Mouse (Mus musculus): ENCODE results near the gene Ptprm. TPM values are rescaled to one million over a fixed set of nuclear protein-coding genes. Genes with fewer than 3 reads are reported as not detected.

Gene Ptprm
- 10 to 100 TPM; 29.3 to 34.4 TPM for total RNA-seq (2021)
- long read RNA-seq, experiment 1, partial matches to known transcripts = 3 of 6 reads
- long read RNA-seq, experiment 1, other reads (novel, unspliced or antisense) = 3 of 6 reads
- long read RNA-seq, experiment 2, partial matches to known transcripts = 0 of 1 reads
- long read RNA-seq, experiment 2, other reads (novel, unspliced or antisense) = 1 of 1 reads

GRCm38 (mm10) chr17:67354451-67355011 lies at the start of gene Ptprm:
TSS of gene Ptprm (minus strand) at chr17:67354457.
- peak; percentile 91 to 93 for DNase-seq

DNA sequence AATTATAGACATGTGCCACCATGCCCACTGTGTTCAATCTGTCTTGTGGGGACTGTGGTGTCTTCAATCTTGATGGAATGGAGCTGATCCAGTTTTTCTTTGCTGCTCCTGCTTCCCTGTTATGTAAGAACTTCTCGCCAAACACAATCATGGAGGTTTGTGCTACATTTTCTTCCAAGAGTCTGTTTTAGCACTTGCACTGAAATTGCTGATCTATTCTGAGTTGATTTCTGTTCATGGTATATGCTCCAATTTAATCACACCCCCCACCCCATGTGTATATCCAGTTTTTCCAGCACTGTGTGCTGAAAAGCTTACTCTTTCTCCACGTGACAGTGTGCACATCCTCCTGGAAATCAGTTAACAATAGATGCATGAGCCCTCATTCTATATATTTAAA lies 41.9 kb upstream of the Ptprm start:
- DNase-seq = no peak

DNA sequence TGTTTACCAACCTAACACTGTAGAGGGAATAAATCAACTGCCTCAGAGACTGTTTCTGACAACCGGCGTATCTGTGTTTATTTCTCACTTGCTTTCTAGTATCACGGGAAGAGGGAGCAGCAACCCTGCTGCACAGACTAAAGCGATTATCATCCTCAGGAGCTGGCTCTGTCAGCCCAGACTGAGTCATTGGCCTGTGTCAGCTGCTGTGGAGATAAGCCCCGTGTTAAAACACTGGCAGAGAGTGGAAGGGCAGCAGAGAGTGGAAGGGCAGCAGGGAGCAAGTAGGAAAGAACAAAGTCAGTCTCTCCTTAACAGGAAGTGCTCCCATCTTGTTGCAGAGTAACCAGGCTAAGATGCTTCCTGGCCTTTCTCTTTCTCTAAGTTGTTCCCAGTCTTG lies 36.6 kb upstream of the Ptprm start:
- peak; percentile 36 to 55 for DNase-seq

GRCm38 (mm10) chr17:67388171-67388570 lies 33.9 kb upstream of the Ptprm start:
- no peak for DNase-seq

GRCm38 (mm10) chr17:67385286-67385685 lies 31.0 kb upstream of the Ptprm start:
- DNase-seq = no peak

DNA sequence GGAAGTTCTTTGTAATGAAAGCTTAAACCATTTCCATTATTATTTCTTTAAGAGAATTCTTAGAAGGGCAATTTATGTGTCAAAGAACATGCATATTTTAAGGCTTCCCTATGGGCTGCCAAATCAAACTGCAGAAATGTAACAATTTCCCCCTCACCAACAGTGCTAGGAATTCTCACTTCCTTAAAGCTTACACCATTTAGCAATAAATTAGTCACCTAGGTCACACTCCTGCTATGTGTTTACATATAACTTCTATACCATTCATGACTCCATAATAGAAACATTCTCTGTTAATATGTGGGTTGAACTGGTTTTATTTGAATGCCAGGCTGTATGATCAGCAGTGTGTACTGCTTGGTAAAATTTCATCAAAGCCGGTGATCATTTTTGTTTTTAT lies 29.4 kb upstream of the Ptprm start:
- DNase-seq = no peak

GRCm38 (mm10) chr17:67381618-67382017 lies 27.4 kb upstream of the Ptprm start:
- DNase-seq = no peak

- DNase-seq = no peak
These were observed 13.6 kb upstream of the Ptprm start for GRCm38 (mm10) chr17:67367866-67368265.

DNA sequence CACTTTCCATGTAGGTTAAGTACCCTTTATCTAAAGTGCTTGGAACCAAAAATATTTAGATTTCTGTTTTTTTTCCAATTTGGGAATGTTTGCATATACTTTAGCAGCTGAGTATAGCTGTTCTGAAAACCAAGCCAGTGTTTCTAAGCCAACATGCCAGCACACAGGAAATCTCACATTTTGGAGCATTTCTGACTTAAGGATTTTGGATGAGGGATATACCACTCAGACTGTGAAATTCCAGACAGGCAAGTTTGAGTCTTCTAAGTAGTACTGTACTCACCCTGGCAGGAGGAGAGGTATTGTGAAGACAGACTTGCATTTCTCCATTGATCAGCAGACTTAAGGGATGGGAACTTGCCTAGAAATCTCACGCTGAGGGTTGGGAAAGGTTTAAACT lies 10.2 kb upstream of the Ptprm start:
- DNase-seq = no peak

DNA sequence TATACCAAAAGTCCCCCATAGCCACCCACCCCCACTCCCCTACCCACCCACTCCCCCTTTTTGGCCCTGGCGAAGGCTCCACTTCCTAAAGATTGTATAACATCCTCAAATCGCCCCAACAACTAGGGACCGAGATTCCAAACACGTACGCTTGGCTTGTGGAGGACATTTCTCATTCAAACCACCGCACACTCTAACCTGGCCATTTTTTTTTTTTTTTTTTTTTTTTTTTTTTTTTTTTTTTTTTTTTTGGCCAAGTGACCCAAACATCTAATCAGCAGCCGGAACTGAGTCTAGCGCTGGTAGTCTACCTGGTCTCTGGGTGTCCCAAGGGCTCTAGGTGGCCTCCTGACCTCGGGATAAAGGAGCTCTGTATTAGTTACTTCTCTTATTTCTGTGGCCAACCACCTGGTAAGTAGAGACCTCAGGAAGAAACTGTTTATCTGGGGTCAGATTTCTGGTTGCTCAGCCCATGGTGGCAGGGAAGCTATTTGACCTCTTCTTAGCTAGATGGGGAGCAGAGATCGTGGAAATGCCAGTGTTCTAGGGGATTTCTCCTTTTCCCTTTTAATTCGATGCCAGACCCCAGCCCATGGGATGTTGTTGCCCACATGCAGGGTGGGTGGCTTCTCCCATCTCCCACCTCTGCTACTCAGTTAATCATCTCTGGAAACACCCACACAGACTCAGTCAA lies 9.3 kb upstream of the Ptprm start:
- no peak for DNase-seq

DNA sequence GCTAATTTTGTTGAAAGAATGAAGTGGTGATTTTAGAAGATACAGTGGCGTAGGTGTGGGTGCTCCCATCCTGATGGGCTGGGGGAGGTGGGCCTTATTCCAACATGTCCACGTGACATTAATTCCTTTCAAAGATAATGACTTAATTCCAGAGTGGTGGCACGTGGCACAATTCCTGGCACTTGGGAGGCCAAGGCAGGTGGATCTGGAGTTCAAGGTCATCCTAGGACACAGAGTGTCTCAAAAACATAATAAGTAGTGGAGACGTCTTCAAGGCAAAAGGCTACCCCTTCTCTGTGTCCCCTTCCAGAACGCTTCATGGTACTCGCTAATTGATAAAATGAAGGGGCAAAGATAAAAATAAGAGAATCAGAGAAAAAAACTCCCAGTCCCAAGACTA lies 7.9 kb upstream of the Ptprm start:
- no peak for DNase-seq

DNA sequence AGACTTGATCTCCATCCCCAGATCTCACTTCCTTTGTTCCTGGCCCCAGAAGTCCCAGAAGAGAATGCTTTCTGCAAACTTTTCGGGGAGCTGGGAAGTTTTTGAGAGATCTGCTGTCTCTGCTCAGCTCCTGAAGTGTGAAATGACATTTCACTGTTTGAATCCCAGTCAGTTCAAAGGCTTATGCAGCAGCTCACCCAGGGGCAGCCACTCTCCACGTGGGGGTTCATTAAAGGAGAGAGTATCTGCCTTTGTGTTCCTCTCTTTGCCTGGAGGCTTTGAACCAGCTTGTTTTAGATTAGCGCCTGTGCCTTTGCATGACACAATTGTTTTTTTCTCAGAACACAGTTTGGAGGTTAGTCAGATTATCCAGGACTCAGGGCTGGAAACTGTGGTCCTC lies 6.3 kb upstream of the Ptprm start:
- no peak for DNase-seq

GRCm38 (mm10) chr17:67359578-67359977 lies 5.3 kb upstream of the Ptprm start:
- DNase-seq = no peak

DNA sequence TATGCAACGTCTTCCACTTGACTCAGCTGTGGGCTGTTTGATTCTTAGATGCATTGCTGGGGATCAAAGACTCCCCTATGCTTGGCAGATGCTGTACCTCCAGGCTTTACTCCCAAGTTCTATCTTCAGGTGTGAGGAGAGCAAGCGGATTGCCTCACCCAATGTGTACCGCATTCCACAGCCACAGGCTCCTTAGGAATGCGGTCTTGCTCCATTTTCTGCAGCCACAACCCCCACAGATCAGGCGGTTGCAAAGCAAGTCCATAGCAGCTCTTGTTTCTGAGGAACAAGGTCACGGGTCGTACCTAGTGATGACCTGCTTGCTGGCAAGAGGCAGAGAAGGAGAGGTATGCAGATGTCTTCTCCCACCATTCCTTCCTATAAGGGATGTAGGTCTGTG lies 4.3 kb upstream of the Ptprm start:
- DNase-seq = no peak

DNA sequence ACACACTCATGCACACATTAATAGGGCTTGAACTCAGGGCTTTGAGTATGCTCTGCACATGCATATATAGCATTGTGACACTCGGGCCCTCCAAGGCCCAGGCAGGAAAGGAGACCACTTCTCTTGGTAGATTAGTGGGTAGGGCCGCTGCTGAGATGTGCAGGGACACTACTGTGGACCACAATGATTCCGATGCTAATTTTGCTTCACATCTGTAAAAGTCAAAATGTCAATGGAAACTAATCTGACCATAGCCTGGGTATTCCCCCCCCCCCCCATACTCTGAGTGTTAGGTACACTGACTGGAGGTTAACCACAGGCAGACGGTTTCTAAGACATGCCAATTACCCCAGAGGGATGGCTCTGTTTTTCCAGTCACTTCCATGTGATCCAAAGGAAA lies 2.9 kb upstream of the Ptprm start:
- DNase-seq = no peak

DNA sequence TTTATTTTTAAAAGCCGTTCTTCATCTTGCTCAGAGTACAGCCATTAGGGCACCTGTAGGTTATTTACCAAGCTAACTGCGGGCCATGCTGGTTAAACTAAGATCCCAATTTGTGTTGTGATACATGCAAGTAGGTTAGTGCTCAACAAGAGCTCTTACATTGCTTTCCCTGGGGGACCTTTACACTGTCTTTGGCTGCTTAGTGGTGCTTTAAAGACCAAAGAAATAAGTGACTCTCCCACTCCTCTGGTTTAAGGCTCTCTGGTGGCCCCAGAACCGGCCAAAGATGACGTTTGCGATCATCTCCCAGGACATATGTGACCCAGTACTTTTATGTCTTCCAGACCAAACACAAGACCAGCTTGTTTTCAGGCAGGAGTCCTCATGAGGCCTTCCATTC lies 994 bp upstream of the Ptprm start:
- DNase-seq = no peak

- DNase-seq = peak; percentile 72 to 74
These were observed 334 bp downstream of the Ptprm start for GRCm38 (mm10) chr17:67353796-67354450.

DNA sequence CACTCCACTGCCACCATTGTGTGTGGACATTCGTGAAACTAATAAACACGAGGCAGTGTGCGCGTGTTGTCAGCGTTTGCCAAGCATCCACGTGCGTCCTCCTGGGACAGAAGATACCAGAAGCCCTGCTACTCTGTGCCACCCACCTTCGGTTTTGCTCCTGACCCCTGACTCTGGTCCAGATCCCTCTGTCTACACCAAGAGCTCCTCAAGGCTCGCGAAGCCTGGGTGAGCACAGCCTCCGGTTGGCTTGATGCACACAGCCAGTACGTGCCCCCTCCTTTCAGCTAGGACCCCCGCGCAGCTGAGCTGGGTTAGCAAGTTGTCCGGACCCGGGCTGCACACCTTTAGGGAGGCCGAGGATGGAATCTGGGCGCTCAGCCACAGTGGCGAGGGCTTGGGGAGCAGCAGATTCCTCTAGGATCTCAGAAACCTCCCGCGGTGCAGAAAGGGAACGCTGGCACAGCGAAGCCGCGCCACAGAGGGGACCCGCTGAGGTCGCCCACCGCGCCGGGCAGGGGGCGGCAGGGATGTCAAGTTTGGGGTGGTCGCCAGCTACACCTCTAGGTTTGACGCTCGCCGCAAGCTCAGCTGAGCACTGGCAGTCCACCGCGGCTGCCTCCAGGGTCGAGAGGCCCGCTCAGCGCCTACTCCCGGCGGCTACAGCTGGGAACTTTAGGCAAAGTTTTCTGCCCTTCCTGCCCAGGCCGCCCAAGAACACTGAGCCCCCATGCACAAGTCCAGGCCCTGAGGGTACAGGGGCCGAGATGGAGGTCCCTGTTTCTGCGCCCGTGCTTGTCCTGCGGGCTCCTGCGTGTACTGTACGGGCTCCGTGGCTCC lies 1.1 kb downstream of the Ptprm start:
- peak; percentile 73 to 74 for DNase-seq

DNA sequence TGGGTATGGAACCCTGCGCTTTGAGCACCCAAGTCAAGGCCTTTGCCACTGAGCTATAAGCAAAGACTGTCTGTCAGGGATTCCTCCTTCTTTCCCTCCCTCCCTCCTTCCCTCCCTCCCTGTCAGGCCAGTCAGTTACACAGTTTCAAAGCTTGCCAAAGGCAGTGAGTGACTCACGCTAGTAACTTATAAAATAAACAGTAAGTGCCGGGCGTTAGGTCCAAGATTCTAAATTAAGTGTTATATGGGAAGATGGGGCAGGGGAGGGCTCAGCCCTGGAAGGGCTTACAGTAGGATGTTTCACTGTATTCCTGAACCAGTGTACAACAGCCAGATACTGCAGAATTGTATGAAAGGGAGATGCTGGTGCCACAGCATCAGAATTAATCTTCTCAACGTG lies 2.8 kb downstream of the Ptprm start:
- DNase-seq = peak; percentile 21 to 22

- DNase-seq = no peak
These were observed 3.7 kb downstream of the Ptprm start for GRCm38 (mm10) chr17:67350536-67350935.

GRCm38 (mm10) chr17:67349594-67349993 lies 4.7 kb downstream of the Ptprm start:
- no peak for DNase-seq

- DNase-seq = peak; percentile 29 to 30
These were observed 7.3 kb downstream of the Ptprm start for GRCm38 (mm10) chr17:67346921-67347320.

Data from adrenal gland, postnatal 36 days (tissue).